22 mouse cellular contexts compared by ENCODE assay signal in the genomic region with DNA sequence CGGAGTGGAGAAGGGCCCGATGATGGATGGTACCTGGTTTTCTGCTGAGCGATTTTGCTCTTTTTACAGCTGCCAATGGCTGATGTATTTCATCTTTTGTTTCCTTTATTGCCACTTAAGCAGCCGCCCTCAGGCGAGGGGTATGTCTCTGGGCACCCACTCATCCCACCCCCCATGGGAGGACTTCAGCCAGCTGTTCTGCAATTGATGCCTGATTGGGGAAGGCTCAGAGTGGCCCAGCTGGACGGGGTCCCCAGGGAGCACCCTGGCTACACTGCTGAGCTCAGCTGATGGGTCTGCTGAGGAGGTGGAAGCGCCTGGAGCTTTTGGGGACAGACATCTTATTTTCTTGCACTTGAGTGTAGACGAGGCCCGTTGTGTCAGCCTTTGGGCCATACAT. TPM values are rescaled to one million over a fixed set of nuclear protein-coding genes. Genes with fewer than 3 reads are reported as not detected.
A peak's percentile ranks its signal among the peaks of the same experiment; 100 is the strongest.
DNase-seq lines count a peak whose midpoint lies in the region; ATAC-seq lines count a peak whose summit lies in the region.
"Had no signal": no experiment of that assay in that cellular context is flagged by ENCODE, and none has a peak within 500 bp of the region (broad histone marks: within the 10 kb centered on the region; RNA-seq: fewer than 3 reads in every experiment).

No protein-coding gene starts in this region.

- no peaks in the 10 kb centered on the region for H3K36me3 ChIP-seq in hindbrain, embryonic 12.5 days
- no peaks in the 10 kb centered on the region for H3K36me3 ChIP-seq in hindbrain, embryonic 14.5 days (replicated peaks; ENCODE audit: control insufficient read depth, insufficient read depth)
- H3K36me3 ChIP-seq in neural tube, embryonic 13.5 days = no peaks in the 10 kb centered on the region
- H3K36me3 ChIP-seq in neural tube, embryonic 14.5 days (ENCODE audit: control insufficient read depth, insufficient read depth, low read length) = no peaks in the 10 kb centered on the region
- H3K36me3 ChIP-seq: embryonic facial prominence, embryonic 13.5 days; embryonic facial prominence, embryonic 15.5 days; forebrain, embryonic 10.5 days; forebrain, embryonic 12.5 days had no signal

- no peak overlapping the region for H3K4me2 ChIP-seq in hindbrain, embryonic 12.5 days (replicated peaks)
- H3K4me2 ChIP-seq in hindbrain, embryonic 14.5 days (replicated peaks) = no peak overlapping the region
- no peak overlapping the region for H3K4me2 ChIP-seq in neural tube, embryonic 13.5 days
- no peak overlapping the region for H3K4me2 ChIP-seq in neural tube, embryonic 14.5 days (ENCODE audit: low read depth, low read length)
- H3K4me2 ChIP-seq: embryonic facial prominence, embryonic 13.5 days; embryonic facial prominence, embryonic 15.5 days; forebrain, embryonic 12.5 days had no signal

- H3K27ac ChIP-seq in hindbrain, embryonic 12.5 days = 0 out of 2 replicates have a peak overlapping the region, but pooled peaks have one; percentile 25
- H3K27ac ChIP-seq in hindbrain, embryonic 14.5 days = no peak overlapping the region
- peak overlapping the region; percentile 52; the same call in 1 of the 2 replicates for H3K27ac ChIP-seq in neural tube, embryonic 13.5 days (replicated peaks)
- no peak overlapping the region for H3K27ac ChIP-seq in neural tube, embryonic 14.5 days (ENCODE audit: low read depth, low read length)
- H3K27ac ChIP-seq: embryonic facial prominence, embryonic 13.5 days; embryonic facial prominence, embryonic 15.5 days; forebrain, embryonic 10.5 days; forebrain, embryonic 12.5 days had no signal

- H3K27me3 ChIP-seq in hindbrain, embryonic 12.5 days = 0 out of 2 replicates have a peak, but pooled peaks cover 3% of the 10 kb centered on the region
- H3K27me3 ChIP-seq in hindbrain, embryonic 14.5 days (ENCODE audit: control insufficient read depth, insufficient read depth, low read length) = no peaks in the 10 kb centered on the region
- peaks cover 4% of the 10 kb centered on the region; the same call in 1 of the 2 replicates for H3K27me3 ChIP-seq in neural tube, embryonic 13.5 days
- no peaks in the 10 kb centered on the region for H3K27me3 ChIP-seq in neural tube, embryonic 14.5 days (ENCODE audit: control insufficient read depth, insufficient read depth, low read length)
- H3K27me3 ChIP-seq: embryonic facial prominence, embryonic 13.5 days; embryonic facial prominence, embryonic 15.5 days had no signal

- ATAC-seq in hindbrain, embryonic 12.5 days (ENCODE audit: low FRiP score) = no peak
- no peak for ATAC-seq in hindbrain, embryonic 14.5 days (ENCODE audit: low FRiP score)
- ATAC-seq in neural tube, embryonic 13.5 days (ENCODE audit: low read depth) = no peak; the same call in 1 of the 2 replicates
- peak; percentile 34; the same call in 1 of the 2 replicates for ATAC-seq in neural tube, embryonic 14.5 days (ENCODE audit: low read depth)
- ATAC-seq: forebrain, embryonic 14.5 days had no signal

- no peak overlapping the region for H3K9ac ChIP-seq in hindbrain, embryonic 12.5 days
- no peak overlapping the region for H3K9ac ChIP-seq in hindbrain, embryonic 14.5 days
- H3K9ac ChIP-seq in neural tube, embryonic 13.5 days = no peak overlapping the region
- no peak overlapping the region for H3K9ac ChIP-seq in neural tube, embryonic 14.5 days (replicated peaks; ENCODE audit: low read depth, low read length)
- H3K9ac ChIP-seq: embryonic facial prominence, embryonic 13.5 days; embryonic facial prominence, embryonic 15.5 days; forebrain, embryonic 12.5 days had no signal

- WGBS in hindbrain, embryonic 12.5 days = 60% methylated on average over 9 of the region's 9 CpGs
- 46% methylated on average over 9 of the region's 9 CpGs for WGBS in hindbrain, embryonic 14.5 days
- WGBS in neural tube, embryonic 13.5 days = 24% methylated on average over 9 of the region's 9 CpGs
- 17% methylated on average over 9 of the region's 9 CpGs for WGBS in neural tube, embryonic 14.5 days

- H3K9me3 ChIP-seq in hindbrain, embryonic 12.5 days (replicated peaks) = no peaks in the 10 kb centered on the region
- no peaks in the 10 kb centered on the region for H3K9me3 ChIP-seq in hindbrain, embryonic 14.5 days (ENCODE audit: control insufficient read depth, low read length)
- no peaks in the 10 kb centered on the region for H3K9me3 ChIP-seq in neural tube, embryonic 13.5 days
- no peaks in the 10 kb centered on the region for H3K9me3 ChIP-seq in neural tube, embryonic 14.5 days (ENCODE audit: control insufficient read depth, low read length)
- H3K9me3 ChIP-seq: embryonic facial prominence, embryonic 13.5 days; embryonic facial prominence, embryonic 15.5 days; forebrain, embryonic 10.5 days; forebrain, embryonic 12.5 days had no signal

- H3K4me3 ChIP-seq in hindbrain, embryonic 12.5 days = no peak overlapping the region
- no peak overlapping the region for H3K4me3 ChIP-seq in hindbrain, embryonic 14.5 days (replicated peaks; ENCODE audit: low read length)
- no peak overlapping the region for H3K4me3 ChIP-seq in neural tube, embryonic 13.5 days
- H3K4me3 ChIP-seq in neural tube, embryonic 14.5 days (ENCODE audit: low read depth, low read length) = no peak overlapping the region
- H3K4me3 ChIP-seq: embryonic facial prominence, embryonic 13.5 days; embryonic facial prominence, embryonic 15.5 days; erythroblast, embryonic 14.5 days; forebrain, embryonic 10.5 days; forebrain, embryonic 12.5 days had no signal

- peaks cover 6% of the 10 kb centered on the region for H3K4me1 ChIP-seq in hindbrain, embryonic 12.5 days
- H3K4me1 ChIP-seq in hindbrain, embryonic 14.5 days (replicated peaks; ENCODE audit: control insufficient read depth, insufficient read depth, low read length) = no peaks in the 10 kb centered on the region
- peaks cover 21% of the 10 kb centered on the region for H3K4me1 ChIP-seq in neural tube, embryonic 13.5 days (replicated peaks)
- no peaks in the 10 kb centered on the region for H3K4me1 ChIP-seq in neural tube, embryonic 14.5 days (ENCODE audit: control insufficient read depth, insufficient read depth, low read length)
- H3K4me1 ChIP-seq: embryonic facial prominence, embryonic 13.5 days had no signal

- no peak for DNase-seq in hindbrain, embryonic 14.5 days (ENCODE audit: low spot score)
- DNase-seq in neural tube, embryonic 10.5 days (ENCODE audit: extremely low spot score, low spot score) = no peak
- DNase-seq in layer of hippocampus, adult 8-10 months (ENCODE audit: low spot score in 2 of 2) = no peak
- DNase-seq: adrenal gland, adult 2 months; adrenal gland, postnatal 10 days; adrenal gland, postnatal 25 days; cerebellum, adult 11 months; cerebellum, adult 18-20 months; cerebellum, adult 8-10 months; cerebellum, adult 9-11 months; cerebellum, postnatal 14 days; cerebellum, postnatal 36 days; embryo, embryonic 11 days had no signal

RNA-seq across cellular contexts. Expression of a gene that starts 58.6 kb away (rescaled TPM):
- 0.40 and 0.50 TPM in 2 replicates for polyA plus RNA-seq in hindbrain, embryonic 12.5 days (2016; fragmentation: Nextera tagmentation; extraction: Ambion mirVana)
- polyA plus RNA-seq in hindbrain, embryonic 14.5 days (2014; fragmentation: Nextera tagmentation; extraction: Ambion mirVana) = 0.09 and 0.43 TPM in 2 replicates
- 0.18 and 0.29 TPM in 2 replicates for polyA plus RNA-seq in neural tube, embryonic 13.5 days (2015; fragmentation: Nextera tagmentation; extraction: Ambion mirVana)
- polyA plus RNA-seq in neural tube, embryonic 14.5 days (2014; fragmentation: Nextera tagmentation; extraction: Ambion mirVana) = 0.22 and 0.51 TPM in 2 replicates
- total RNA-seq in layer of hippocampus, adult 8-10 months (2022) = 1 to 10 TPM in 3 of 4 experiments, under 1 TPM in 1; 0.67 to 2.6 (median 1.5) TPM

Comparison
In these comparisons a context has a peak if more than half of its experiments do, and no peak if none do; other contexts are left out.
1. H3K27ac ChIP-seq: peak in hindbrain, embryonic 12.5 days (single experiment) and neural tube, embryonic 13.5 days (single experiment); none in hindbrain, embryonic 14.5 days (single experiment) and neural tube, embryonic 14.5 days (single experiment).